Mouse (Mus musculus) CH12.LX (cell line): ENCODE measurements around the gene Sphk1. TPM values are rescaled to one million over a fixed set of nuclear protein-coding genes. Genes with fewer than 3 reads are reported as not detected.

Source experiments
- DNase-seq: peaks from one replicate; pipeline ENCODE4 v3.0.0-alpha.2; 2013; ENCODE audit errors: extremely low read depth
- H3K27ac ChIP-seq: 2 replicates; pipeline ENCODE4 v1.5.1; 2012; ENCODE audit warnings: low read depth, mild to moderate bottlenecking, control low read depth, moderate library complexity; ENCODE audit not compliant: insufficient read depth
- H3K27me3 ChIP-seq: replicated peaks from 2 replicates; pipeline ENCODE3; 2012; ENCODE audit warnings: inconsistent platforms
- H3K36me3 ChIP-seq, 2 experiments: replicated peaks in 1 of 2; 2 replicates each; pipeline versions ENCODE3 to v1.6.1; 2012; ENCODE audit warnings: inconsistent platforms in 1 of 2, low read length in 1 of 2, mild to moderate bottlenecking in 1 of 2, mixed read lengths in 1 of 2, moderate library complexity in 1 of 2; ENCODE audit not compliant: control insufficient read depth in 1 of 2, insufficient read depth in 1 of 2
- H3K4me1 ChIP-seq, 2 experiments: 2 replicates each; pipeline ENCODE4 v1.6.1; 2012; ENCODE audit warnings: inconsistent platforms in 1 of 2, moderate library complexity in 1 of 2; ENCODE audit not compliant: insufficient read depth in 2 of 2, control insufficient read depth in 1 of 2
- H3K4me2 ChIP-seq: 2 replicates; pipeline ENCODE4 v1.6.1; 2012; ENCODE audit warnings: low read depth, mild to moderate bottlenecking, control low read depth; ENCODE audit not compliant: poor library complexity, insufficient read depth, severe bottlenecking
- H3K4me3 ChIP-seq, 3 experiments: fragments of 150-350 bp in 1 of 3; sonication (generic) in 1 of 3; replicated peaks in 1 of 3; 2 replicates each; pipeline versions ENCODE3 to v1.5.1; 2011 to 2012; ENCODE audit warnings: low read depth in 2 of 3, low read length in 2 of 3, mild to moderate bottlenecking in 2 of 3, moderate library complexity in 2 of 3, control low read depth in 1 of 3, improper control_type of control experiment in 1 of 3, inconsistent platforms in 1 of 3, mixed read lengths in 1 of 3; ENCODE audit not compliant: poor library complexity in 1 of 3
- H3K79me2 ChIP-seq: replicated peaks from 2 replicates; pipeline ENCODE4 v1.6.1; 2012; ENCODE audit warnings: mild to moderate bottlenecking, moderate library complexity; ENCODE audit not compliant: control insufficient read depth, poor library complexity, insufficient read depth, severe bottlenecking; ENCODE audit errors: extremely low read depth
- H3K9ac ChIP-seq: 2 replicates; pipeline ENCODE4 v1.6.1; 2012; ENCODE audit warnings: low read depth, mild to moderate bottlenecking, control low read depth, moderate library complexity; ENCODE audit not compliant: insufficient read depth
- H3K9me3 ChIP-seq: replicated peaks from 2 replicates; pipeline ENCODE3; 2012; ENCODE audit warnings: low read length, inconsistent platforms, mixed read lengths
- BHLHE40 ChIP-seq: IDR thresholded peaks from 2 replicates; pipeline ENCODE4 v1.6.1; 2011; ENCODE audit warnings: mild to moderate bottlenecking, low read depth, low read length, improper control_type of control experiment
- CHD1 ChIP-seq: IDR thresholded peaks from 2 replicates; pipeline ENCODE4 v1.6.1; 2012; ENCODE audit warnings: low read depth, low read length, improper control_type of control experiment, inconsistent platforms
- CHD2 ChIP-seq: IDR thresholded peaks from 2 replicates; pipeline ENCODE4 v1.6.1; 2011; ENCODE audit warnings: low read length, improper control_type of control experiment
- CTCF ChIP-seq, 2 experiments: IDR thresholded peaks in 1 of 2; conservative IDR thresholded peaks in 1 of 2; 2 replicates each; pipeline ENCODE4 v1.5.1; 2011 to 2012; ENCODE audit warnings: low read depth in 2 of 2, low read length in 2 of 2, improper control_type of control experiment in 1 of 2, inconsistent platforms in 1 of 2, mild to moderate bottlenecking in 1 of 2, moderate library complexity in 1 of 2
- ELF1 ChIP-seq: IDR thresholded peaks from 2 replicates; pipeline ENCODE4 v1.6.1; 2014; ENCODE audit warnings: low read depth, mild to moderate bottlenecking, inconsistent platforms, low read length, improper control_type of control experiment
- EP300 ChIP-seq: IDR thresholded peaks from 2 replicates; pipeline ENCODE4 v1.6.1; 2011; ENCODE audit warnings: low read length, improper control_type of control experiment
- HCFC1 ChIP-seq: IDR thresholded peaks from 2 replicates; pipeline ENCODE4 v1.6.1; 2012; ENCODE audit warnings: low read depth, mild to moderate bottlenecking, inconsistent platforms, low read length, improper control_type of control experiment
- JUN ChIP-seq: IDR thresholded peaks from 2 replicates; pipeline ENCODE4 v1.6.1; 2011; ENCODE audit warnings: low read depth, mild to moderate bottlenecking, low read length, improper control_type of control experiment, moderate library complexity; ENCODE audit not compliant: insufficient read depth
- MAZ ChIP-seq: IDR thresholded peaks from 2 replicates; pipeline ENCODE4 v1.6.1; 2012; ENCODE audit warnings: low read depth, mild to moderate bottlenecking, inconsistent platforms, low read length, improper control_type of control experiment, moderate library complexity
- MEF2A ChIP-seq: IDR thresholded peaks from 2 replicates; pipeline ENCODE4 v1.6.1; 2014; ENCODE audit warnings: low read depth, mild to moderate bottlenecking, inconsistent platforms, low read length, improper control_type of control experiment, borderline replicate concordance
- PAX5 ChIP-seq: IDR thresholded peaks from 2 replicates; pipeline ENCODE4 v1.6.1; 2012; ENCODE audit warnings: low read length, inconsistent platforms, mixed read lengths
- SIN3A ChIP-seq: IDR thresholded peaks from 2 replicates; pipeline ENCODE4 v1.6.1; 2012; ENCODE audit warnings: low read length, improper control_type of control experiment, inconsistent platforms
- SMC3 ChIP-seq: IDR thresholded peaks from 2 replicates; pipeline ENCODE4 v1.6.1; 2011; ENCODE audit warnings: low read depth, low read length, improper control_type of control experiment
- TBP ChIP-seq: conservative IDR thresholded peaks from 2 replicates; pipeline ENCODE4 v1.6.1; 2011; ENCODE audit warnings: low read depth, low read length, improper control_type of control experiment
- UBTF ChIP-seq: IDR thresholded peaks from 2 replicates; pipeline ENCODE4 v1.6.1; 2012; ENCODE audit warnings: low read depth, mild to moderate bottlenecking, inconsistent platforms, low read length, improper control_type of control experiment, moderate library complexity
- USF1 ChIP-seq: IDR thresholded peaks from 2 replicates; pipeline ENCODE4 v1.6.1; 2014; ENCODE audit warnings: low read depth, mild to moderate bottlenecking, inconsistent platforms, low read length, improper control_type of control experiment
- ZKSCAN1 ChIP-seq: IDR thresholded peaks from 2 replicates; pipeline ENCODE4 v1.6.1; 2012; ENCODE audit warnings: low read depth, inconsistent platforms, low read length, improper control_type of control experiment, borderline replicate concordance
- ZMIZ1 ChIP-seq: IDR thresholded peaks from 2 replicates; pipeline ENCODE4 v1.6.1; 2012; ENCODE audit warnings: low read depth, mild to moderate bottlenecking, inconsistent platforms, low read length, improper control_type of control experiment
- ZNF384 ChIP-seq: IDR thresholded peaks from 2 replicates; pipeline ENCODE4 v1.6.1; 2012; ENCODE audit warnings: low read depth, low read length, improper control_type of control experiment, inconsistent platforms
- dilution Hi-C: fragments of 300-500 bp; cut with MboI; formaldehyde crosslinking; loops from 2 replicates; pipeline ENCODE4 v1.14.3; 2020; ENCODE audit warnings: low sequenced_read_pairs; ENCODE audit not compliant: extremely low pct_unique_long_range_greater_than_20kb, extremely low pct_ligation_motif_present
- in situ Hi-C: fragments of 300-500 bp; cut with MboI; formaldehyde crosslinking; loops from 3 replicates; pipeline ENCODE4 v1.14.3; 2019; ENCODE audit warnings: low sequenced_read_pairs, low pct_ligation_motif_present, low pct_unique_long_range_greater_than_20kb, mixed read lengths
- polyA plus RNA-seq: library from polyadenylated mRNA; unstranded; fragments of >175 nt; gene quantifications from 2 replicates; pipeline ENCODE4 v1.2.1, GENCODE M21; 2012; ENCODE audit warnings: low read depth; ENCODE audit not compliant: insufficient read length
- total RNA-seq, 2 experiments: library from RNA; depleted of rRNA; stranded (reverse); fragments of 300-350 nt in 1 of 2; fragments of >200 nt in 1 of 2; gene quantifications; 2 replicates each; pipeline ENCODE4 v1.2.3; 2012 to 2014

Gene Sphk1
- total and polyA plus RNA-seq, 3 experiments, result 0.50 to 2.1 (median 0.89) TPM

GRCm38 (mm10) chr11:116481776-116482175 is 48.9 kb upstream of the Sphk1 start:
- TF ChIP-seq ELF1 (no peak), PAX5 (no peak), CHD2 (no peak), TBP (no peak)
- Histone ChIP-seq H3K4me1 (no peaks in the 10 kb centered on the region), H3K79me2 (no peaks in the 10 kb centered on the region), H3K36me3 (peaks cover 87 to 95% of the 10 kb centered on the region in 2 experiments), H3K27ac (no peak overlapping the region), H3K27me3 (no peaks in the 10 kb centered on the region), H3K4me2 (no peak overlapping the region), H3K9me3 (no peaks in the 10 kb centered on the region), H3K4me3 (no peak overlapping the region), H3K9ac (no peak overlapping the region)
- in situ Hi-C loops (no loop called here), dilution Hi-C loops (no loop called here)
- no peak for DNase-seq

DNA sequence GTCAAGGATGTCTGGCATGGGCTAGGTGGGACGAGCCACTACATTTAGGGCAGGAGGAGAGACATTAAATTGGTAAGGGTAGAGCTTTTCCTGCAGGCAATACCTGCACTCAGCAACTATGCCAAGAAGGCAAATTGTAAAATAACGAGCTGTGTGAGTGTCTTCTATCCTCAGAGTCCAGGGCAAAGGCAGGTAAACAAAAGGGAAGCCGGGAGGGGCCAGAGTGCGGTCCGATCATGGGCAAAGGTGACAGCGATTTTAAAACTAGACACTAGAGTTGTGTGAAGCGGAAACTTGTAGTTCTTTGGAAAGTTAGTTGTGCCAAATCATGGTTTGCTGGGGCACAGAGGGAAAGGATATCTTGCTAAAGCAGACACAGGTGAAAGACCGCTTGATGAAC is 46.5 kb upstream of the Sphk1 start:
- Histone ChIP-seq H3K4me1 (peaks cover 0 to 7% of the 10 kb centered on the region in 2 experiments; a peak in 2 of 4 replicates), H3K4me2 (no peak overlapping the region), H3K9ac (no peak overlapping the region), H3K27ac (no peak overlapping the region), H3K4me3 (no peak overlapping the region), H3K79me2 (peaks cover 13% of the 10 kb centered on the region), H3K36me3 (peaks cover 71 to 85% of the 10 kb centered on the region in 2 experiments), H3K9me3 (no peaks in the 10 kb centered on the region), H3K27me3 (no peaks in the 10 kb centered on the region)
- in situ Hi-C loops (no loop called here), dilution Hi-C loops (no loop called here)
- TF ChIP-seq UBTF (no peak), CHD1 (no peak), MAZ (no peak), MEF2A (no peak), HCFC1 (no peak), EP300 (no peak), JUN (no peak), ZNF384 (no peak), ZMIZ1 (no peak), CTCF (conservative IDR thresholded peaks at IDR 0.05 in 1 of 2, IDR thresholded peaks at IDR 0.05 in 1 of 2; ENCODE audit: low read depth in 2 of 2, low read length in 2 of 2) (no peak), BHLHE40 (no peak), USF1 (no peak), SMC3 (no peak), SIN3A (no peak), CHD2 (no peak), PAX5 (no peak), ZKSCAN1 (no peak)
- DNase-seq, result no peak
